In genomic region chr3:109557329-109557728, GRCm38 (mm10) we compare ENCODE assay signal across 11 mouse cellular contexts.
"Had no signal": no experiment of that assay in that cellular context is flagged by ENCODE, and none has a peak within 500 bp of the region (broad histone marks: within the 10 kb centered on the region; RNA-seq: fewer than 3 reads in every experiment).

No protein-coding gene starts in this region.

- H3K27me3 ChIP-seq: kidney, embryonic 15.5 days; limb, embryonic 13.5 days; megakaryocyte, embryonic 14.5 days; midbrain, embryonic 12.5 days; neural tube, embryonic 12.5 days had no signal

- DNase-seq: kidney, adult 18-20 months; kidney, postnatal 14 days; left cerebral cortex, postnatal 4 days; thymus, adult 18-20 months; thymus, postnatal 14 days had no signal

- H3K4me1 ChIP-seq: limb, embryonic 13.5 days; neural tube, embryonic 12.5 days had no signal

- H3K9ac ChIP-seq: kidney, embryonic 15.5 days; limb, embryonic 13.5 days; liver, embryonic 14.5 days; midbrain, embryonic 12.5 days; neural tube, embryonic 12.5 days had no signal

- H3K4me3 ChIP-seq: kidney, embryonic 15.5 days; limb, embryonic 13.5 days; megakaryocyte, embryonic 14.5 days; midbrain, embryonic 12.5 days; neural tube, embryonic 12.5 days had no signal

- H3K36me3 ChIP-seq: kidney, embryonic 15.5 days; limb, embryonic 13.5 days; midbrain, embryonic 12.5 days; neural tube, embryonic 12.5 days had no signal

- H3K27ac ChIP-seq: kidney, embryonic 15.5 days; limb, embryonic 13.5 days; liver, embryonic 14.5 days; midbrain, embryonic 12.5 days; neural tube, embryonic 12.5 days had no signal

- H3K9me3 ChIP-seq: kidney, embryonic 15.5 days; limb, embryonic 13.5 days; megakaryocyte, embryonic 14.5 days; midbrain, embryonic 12.5 days; neural tube, embryonic 12.5 days had no signal

- H3K4me2 ChIP-seq: kidney, embryonic 15.5 days; limb, embryonic 13.5 days; midbrain, embryonic 12.5 days; neural tube, embryonic 12.5 days had no signal
